Mouse (Mus musculus) testis, adult 2 months (tissue): ENCODE measurements around the gene Cuedc2. TPM values are rescaled to one million over a fixed set of nuclear protein-coding genes. Genes with fewer than 3 reads are reported as not detected.

Experiments used
- H3K27ac ChIP-seq: fragments of 200-500 bp; 2 replicates; pipeline ENCODE4 v1.5.1; 2012; ENCODE audit warnings: low read depth, low read length; ENCODE audit not compliant: control insufficient read depth, insufficient read depth
- H3K27me3 ChIP-seq: fragments of 200-500 bp; 2 replicates; pipeline ENCODE4 v1.6.1; 2012; ENCODE audit warnings: mild to moderate bottlenecking, low read length, moderate library complexity; ENCODE audit not compliant: control insufficient read depth, insufficient read depth
- H3K36me3 ChIP-seq: fragments of 200-500 bp; 2 replicates; pipeline ENCODE4 v1.6.1; 2012; ENCODE audit warnings: mild to moderate bottlenecking, low read length; ENCODE audit not compliant: control insufficient read depth, insufficient read depth
- H3K4me1 ChIP-seq: fragments of 200-500 bp; 2 replicates; pipeline ENCODE4 v1.6.1; 2012; ENCODE audit warnings: low read length; ENCODE audit not compliant: control insufficient read depth, insufficient read depth
- H3K4me3 ChIP-seq: fragments of 200-500 bp; 2 replicates; pipeline ENCODE4 v1.5.1; 2012; ENCODE audit warnings: low read depth, mild to moderate bottlenecking, low read length, moderate library complexity, mixed read lengths; ENCODE audit not compliant: control insufficient read depth
- CTCF ChIP-seq: fragments of 200-500 bp; IDR thresholded peaks from 2 replicates; pipeline ENCODE4 v1.5.1; 2012; ENCODE audit warnings: low read depth, mild to moderate bottlenecking, inconsistent platforms, low read length, moderate library complexity; ENCODE audit not compliant: control insufficient read depth, insufficient read depth, insufficient replicate concordance
- POLR2A ChIP-seq: fragments of 200-500 bp; IDR thresholded peaks from 2 replicates; pipeline ENCODE4 v1.6.1; 2012; ENCODE audit warnings: low read depth, mild to moderate bottlenecking, inconsistent platforms, low read length, moderate library complexity; ENCODE audit not compliant: control insufficient read depth
- polyA plus RNA-seq: library from polyadenylated mRNA; depleted of rRNA; stranded (reverse); fragments of >200 nt; gene quantifications from 2 replicates; pipeline ENCODE4 v1.2.3, GENCODE M21; 2012; rRNA removed

The Cuedc2 gene
- 24.5 and 28.4 TPM in 2 replicates for polyA plus RNA-seq

DNA sequence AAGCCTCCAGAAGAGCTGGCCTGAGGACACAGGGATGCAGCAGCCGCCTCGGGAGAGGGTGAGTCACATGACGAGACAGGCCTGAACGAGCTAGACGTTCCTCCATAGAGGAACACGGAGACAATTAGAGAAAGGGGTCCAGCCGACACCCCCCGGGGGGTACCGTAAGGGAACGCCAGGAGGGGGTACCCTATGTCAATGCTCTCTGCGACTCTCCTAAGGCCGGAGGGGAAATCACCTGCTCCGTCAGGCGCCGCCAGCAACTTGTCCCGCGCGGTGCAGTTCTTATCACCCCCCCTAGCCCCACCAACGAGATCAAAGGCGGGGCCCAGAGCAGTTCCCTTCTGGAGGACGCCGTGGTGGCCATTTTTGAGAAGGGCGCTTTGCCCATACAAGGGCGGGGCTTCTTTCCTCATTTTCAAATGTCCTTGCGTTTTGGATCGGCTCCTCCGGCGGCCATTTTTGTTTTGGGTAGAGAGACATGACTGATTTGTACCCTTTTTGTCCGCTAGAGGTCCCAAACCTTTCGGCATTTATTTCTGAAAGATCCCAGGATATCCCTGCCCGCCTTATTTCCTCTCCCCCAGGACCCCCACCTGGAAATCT, at the start of gene Cuedc2:
Cuedc2 (minus strand) TSS at position 372 of the 606 bp plus-strand sequence.
- Histone ChIP-seq H3K27ac (peak within 1 kb of the TSS; percentile 16; the same call in 1 of the 2 replicates), H3K4me1 (peaks cover 16% of the 10 kb centered on the region), H3K36me3 (no peaks in the 10 kb centered on the region), H3K27me3 (no peaks in the 10 kb centered on the region), H3K4me3 (peak within 1 kb of the TSS; percentile 87)
- TF ChIP-seq POLR2A (peak; percentile 29; the same call in 1 of the 2 replicates), CTCF (no peak)

DNA sequence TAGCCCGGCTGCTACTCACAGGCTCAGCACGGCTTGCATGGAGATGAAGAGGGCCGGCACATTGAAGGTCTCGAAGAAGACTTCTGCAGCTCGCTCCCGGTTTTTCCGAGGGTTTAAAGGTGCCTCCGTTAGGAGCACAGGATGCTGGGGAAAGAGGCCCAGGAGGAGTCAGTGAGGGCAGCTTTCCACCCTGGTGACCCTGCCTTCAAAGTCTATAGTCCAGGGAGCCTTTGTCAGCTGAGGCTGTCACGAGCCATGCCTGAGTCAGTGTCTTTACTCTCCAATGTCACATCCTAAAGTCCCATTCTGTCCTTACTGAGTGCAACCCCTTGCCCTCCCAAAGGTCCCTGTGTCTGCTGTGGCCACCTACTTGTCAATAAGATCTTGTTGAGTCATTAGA, 43.8 kb upstream of the Cuedc2 start:
- Histone ChIP-seq H3K27ac (no peak overlapping the region), H3K27me3 (no peaks in the 10 kb centered on the region), H3K36me3 (peaks cover 12% of the 10 kb centered on the region), H3K4me1 (no peaks in the 10 kb centered on the region), H3K4me3 (no peak overlapping the region)
- no peak for TF ChIP-seq POLR2A
- no peak for TF ChIP-seq CTCF

DNA sequence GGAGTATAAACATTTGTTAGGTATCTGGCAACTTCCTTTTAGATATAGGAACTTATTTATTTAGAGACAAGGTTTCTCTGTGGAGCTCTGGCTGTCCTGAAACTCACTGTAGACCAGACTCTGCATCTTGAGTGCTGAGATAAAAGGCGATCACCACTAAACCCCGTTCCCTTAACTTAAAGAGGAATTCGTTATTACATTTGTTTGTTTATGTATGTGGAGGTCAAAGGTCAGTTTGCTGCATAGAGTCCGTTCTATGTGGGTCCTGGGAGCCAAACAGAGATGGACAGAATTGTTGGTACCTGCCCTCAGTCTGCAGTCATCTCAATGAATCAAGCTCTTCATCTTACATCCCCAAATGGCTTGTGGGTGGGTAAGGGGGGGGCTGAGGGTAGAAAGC, 37.4 kb upstream of the Cuedc2 start:
- no peak for TF ChIP-seq CTCF
- no peak for TF ChIP-seq POLR2A
- Histone ChIP-seq H3K36me3 (peaks cover 5% of the 10 kb centered on the region), H3K27ac (no peak overlapping the region), H3K4me3 (no peak overlapping the region), H3K4me1 (peaks cover 3% of the 10 kb centered on the region; the same call in 1 of the 2 replicates), H3K27me3 (no peaks in the 10 kb centered on the region)

- TF ChIP-seq CTCF (no peak), POLR2A (no peak)
- Histone ChIP-seq H3K27ac (no peak overlapping the region), H3K4me1 (peaks cover 3% of the 10 kb centered on the region; the same call in 1 of the 2 replicates), H3K36me3 (peaks cover 5% of the 10 kb centered on the region), H3K4me3 (no peak overlapping the region), H3K27me3 (no peaks in the 10 kb centered on the region)
These were observed 37.0 kb upstream of the Cuedc2 start for GRCm38 (mm10) chr19:46375489-46375888.

GRCm38 (mm10) chr19:46374477-46375088, 36.1 kb upstream of the Cuedc2 start:
- H3K4me1 ChIP-seq, result peaks cover 3% of the 10 kb centered on the region; the same call in 1 of the 2 replicates
- H3K36me3 ChIP-seq, result peaks cover 5% of the 10 kb centered on the region
- TF ChIP-seq CTCF (no peak), POLR2A (no peak)
- H3K27me3 ChIP-seq, result no peaks in the 10 kb centered on the region
- H3K4me3 ChIP-seq, result no peak overlapping the region
- H3K27ac ChIP-seq, result no peak overlapping the region

- H3K4me1 ChIP-seq, result peaks cover 6% of the 10 kb centered on the region
- no peak overlapping the region for H3K27ac ChIP-seq
- peak overlapping the region; percentile 36 for H3K4me3 ChIP-seq
- peak; percentile 50; the same call in 1 of the 2 replicates for TF ChIP-seq CTCF
- TF ChIP-seq POLR2A, result no peak
- H3K27me3 ChIP-seq, result no peaks in the 10 kb centered on the region
- H3K36me3 ChIP-seq, result no peaks in the 10 kb centered on the region
These were observed 30.7 kb upstream of the Cuedc2 start for GRCm38 (mm10) chr19:46369204-46369603.

DNA sequence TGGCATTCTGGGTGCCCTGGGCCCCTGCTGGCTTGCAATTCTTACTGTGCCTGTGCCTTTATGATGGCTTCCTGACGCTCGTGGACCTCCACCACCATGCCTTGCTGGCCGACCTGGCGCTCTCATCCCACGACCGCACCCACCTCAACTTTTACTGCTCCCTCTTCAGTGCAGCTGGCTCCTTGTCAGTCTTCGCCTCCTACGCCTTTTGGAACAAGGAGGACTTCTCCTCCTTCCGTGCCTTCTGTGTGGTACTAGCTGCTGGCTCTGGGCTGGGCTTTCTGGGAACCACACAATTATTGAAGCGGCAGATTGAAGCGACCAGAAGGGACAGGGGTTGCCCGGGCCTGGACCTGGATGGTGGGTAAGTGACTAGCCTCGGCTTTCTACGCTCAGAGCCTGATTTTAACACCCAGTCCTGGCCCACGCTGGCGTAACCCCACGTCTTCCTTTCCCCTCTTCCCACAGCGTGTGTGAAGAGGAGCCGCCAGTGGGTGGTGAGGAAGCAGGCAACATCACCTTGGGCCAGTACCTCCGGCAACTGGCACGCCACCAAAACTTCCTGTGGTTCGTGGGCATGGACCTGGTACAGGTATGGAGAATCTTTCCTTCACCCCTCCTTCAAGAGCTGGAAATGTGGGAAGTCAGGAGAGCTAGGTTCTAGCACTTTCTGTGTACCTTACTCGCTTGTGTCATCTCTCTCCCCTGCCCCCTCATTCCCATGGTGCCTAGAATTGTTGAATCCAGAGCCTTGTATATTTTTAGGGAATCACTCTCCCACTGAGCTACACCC, 29.5 kb upstream of the Cuedc2 start:
- peaks cover 6% of the 10 kb centered on the region for H3K4me1 ChIP-seq
- no peaks in the 10 kb centered on the region for H3K27me3 ChIP-seq
- no peak for TF ChIP-seq CTCF
- no peak; the same call in 1 of the 2 replicates for TF ChIP-seq POLR2A
- H3K36me3 ChIP-seq, result no peaks in the 10 kb centered on the region
- no peak overlapping the region for H3K27ac ChIP-seq
- peak overlapping the region; percentile 70 for H3K4me3 ChIP-seq
